Mouse (Mus musculus) kidney, postnatal 0 days (tissue): ENCODE data around the gene Eri3. TPM values are rescaled to one million over a fixed set of nuclear protein-coding genes. Genes with fewer than 3 reads are reported as not detected.
A peak's percentile ranks its signal among the peaks of the same experiment; 100 is the strongest.

ENCODE experiments used
- ATAC-seq: fragments of 200-750 bp; cut with Nextera tagmentation; replicated peaks from 2 replicates; pipeline ENCODE4 v1.8.0; 2017; ENCODE audit warnings: low read depth, moderate number of reproducible peaks, moderate TSS enrichment, moderate library complexity; ENCODE audit not compliant: low FRiP score
- DNase-seq: peaks from one replicate; pipeline ENCODE4 v3.0.0-alpha.2; 2016; ENCODE audit warnings: low spot score
- H3K27ac ChIP-seq: fragments of 300-500 bp; sonication (generic); 2 replicates; pipeline ENCODE4 v1.5.1; 2014; ENCODE audit warnings: mild to moderate bottlenecking
- H3K27me3 ChIP-seq: fragments of 300-500 bp; sonication (generic); 2 replicates; pipeline ENCODE4 v1.6.1; 2014; ENCODE audit warnings: low read length, mixed read lengths; ENCODE audit not compliant: insufficient read depth
- H3K36me3 ChIP-seq: fragments of 300-500 bp; sonication (generic); 2 replicates; pipeline ENCODE4 v1.6.1; 2014; ENCODE audit warnings: low read length, mixed read lengths; ENCODE audit not compliant: insufficient read depth
- H3K4me1 ChIP-seq: fragments of 300-500 bp; sonication (generic); replicated peaks from 2 replicates; pipeline ENCODE4 v1.6.1; 2014; ENCODE audit warnings: antibody characterized with exemption, low read length, mixed read lengths; ENCODE audit not compliant: insufficient read depth
- H3K4me2 ChIP-seq: fragments of 300-500 bp; sonication (generic); 2 replicates; pipeline ENCODE4 v1.6.1; 2014; ENCODE audit warnings: mild to moderate bottlenecking, low read length, moderate library complexity, mixed read lengths
- H3K4me3 ChIP-seq: fragments of 300-500 bp; sonication (generic); replicated peaks from 2 replicates; pipeline ENCODE4 v1.5.1; 2014; ENCODE audit warnings: low read depth, low read length
- H3K9ac ChIP-seq: fragments of 300-500 bp; sonication (generic); 2 replicates; pipeline ENCODE4 v1.6.1; 2014; ENCODE audit warnings: low read depth, low read length
- H3K9me3 ChIP-seq: fragments of 300-500 bp; sonication (generic); replicated peaks from 2 replicates; pipeline ENCODE4 v1.6.1; 2016; ENCODE audit warnings: low read length, inconsistent platforms, mixed read lengths
- CTCF ChIP-seq: IDR thresholded peaks from 2 replicates; pipeline ENCODE4 v1.5.1; 2016; ENCODE audit warnings: antibody characterized with exemption, low read depth, mild to moderate bottlenecking, moderate library complexity
- WGBS: fragments of 180-500 bp; shearing (Covaris S2); extraction: QIAGEN DNeasy Blood & Tissue Kit; methylation state at CpG from one replicate; pipeline ENCODE4 v1.1.7; 2014; 5-methylcytosine and 5-hydroxymethylcytosine counted together
- polyA plus RNA-seq: library from polyadenylated mRNA; unstranded; fragments of >200 nt; fragmentation: Nextera tagmentation; extraction: Ambion mirVana; gene quantifications from 2 replicates; pipeline ENCODE4 v1.2.1, GENCODE M21; 2015

Gene Eri3
- polyA plus RNA-seq, 1 experiment from 2014 or later = 114 TPM

GRCm38 (mm10) chr4:117529843-117530242, 20.3 kb upstream of the Eri3 start:
- WGBS = 81% methylated on average over 4 of the region's 4 CpGs
- ATAC-seq = no peak

GRCm38 (mm10) chr4:117535496-117536200, 14.5 kb upstream of the Eri3 start:
- ATAC-seq (no peak), DNase-seq (no peak)
- 61% methylated on average over 9 of the region's 9 CpGs for WGBS
- no peak overlapping the region for H3K27ac ChIP-seq
- no peak for TF ChIP-seq CTCF
- no peaks in the 10 kb centered on the region for H3K4me1 ChIP-seq
- H3K9ac ChIP-seq = no peak overlapping the region
- no peaks in the 10 kb centered on the region for H3K9me3 ChIP-seq
- H3K36me3 ChIP-seq = no peaks in the 10 kb centered on the region
- H3K4me3 ChIP-seq = no peak overlapping the region
- no peaks in the 10 kb centered on the region for H3K27me3 ChIP-seq
- no peak overlapping the region for H3K4me2 ChIP-seq

More at GRCm38 (mm10) chr4:117529843-117530242, 20.3 kb upstream of the Eri3 start:
- H3K4me2 ChIP-seq = no peak overlapping the region
- H3K4me3 ChIP-seq = no peak overlapping the region
- H3K9me3 ChIP-seq = no peaks in the 10 kb centered on the region
- no peak overlapping the region for H3K27ac ChIP-seq
- no peaks in the 10 kb centered on the region for H3K36me3 ChIP-seq
- no peak overlapping the region for H3K9ac ChIP-seq
- H3K27me3 ChIP-seq = no peaks in the 10 kb centered on the region; the same call in 1 of the 2 replicates
- no peak for TF ChIP-seq CTCF
- no peaks in the 10 kb centered on the region for H3K4me1 ChIP-seq
- no peak for DNase-seq

- no peaks in the 10 kb centered on the region for H3K4me1 ChIP-seq
- no peak for TF ChIP-seq CTCF
- DNase-seq (no peak), ATAC-seq (no peak)
- H3K4me3 ChIP-seq = no peak overlapping the region
- H3K27ac ChIP-seq = no peak overlapping the region
- H3K4me2 ChIP-seq = no peak overlapping the region
- H3K27me3 ChIP-seq = no peaks in the 10 kb centered on the region
- H3K36me3 ChIP-seq = no peaks in the 10 kb centered on the region
- WGBS = 76% methylated on average over 7 of the region's 7 CpGs
- H3K9me3 ChIP-seq = no peaks in the 10 kb centered on the region
- H3K9ac ChIP-seq = no peak overlapping the region
Measured at GRCm38 (mm10) chr4:117537002-117537401, 13.2 kb upstream of the Eri3 start.

- TF ChIP-seq CTCF = no peak
- Histone ChIP-seq H3K4me1 (no peaks in the 10 kb centered on the region), H3K36me3 (no peaks in the 10 kb centered on the region), H3K27me3 (no peaks in the 10 kb centered on the region), H3K4me2 (no peak overlapping the region), H3K9ac (no peak overlapping the region), H3K4me3 (no peak overlapping the region), H3K27ac (no peak overlapping the region), H3K9me3 (no peaks in the 10 kb centered on the region)
- ATAC-seq (peak; percentile 40; the same call in 1 of the 2 replicates), DNase-seq (peak; percentile 57)
- WGBS = 37% methylated on average over 8 of the region's 8 CpGs
Measured at GRCm38 (mm10) chr4:117539329-117539980, 10.7 kb upstream of the Eri3 start.

GRCm38 (mm10) chr4:117540571-117540970, 9.6 kb upstream of the Eri3 start:
- DNase-seq (no peak), ATAC-seq (no peak)
- no peaks in the 10 kb centered on the region for H3K9me3 ChIP-seq
- no peaks in the 10 kb centered on the region for H3K27me3 ChIP-seq
- no peaks in the 10 kb centered on the region for H3K4me1 ChIP-seq
- WGBS = 47% methylated on average over 5 of the region's 5 CpGs
- no peak overlapping the region for H3K4me3 ChIP-seq
- H3K9ac ChIP-seq = no peak overlapping the region
- no peaks in the 10 kb centered on the region for H3K36me3 ChIP-seq
- no peak for TF ChIP-seq CTCF
- H3K27ac ChIP-seq = no peak overlapping the region
- H3K4me2 ChIP-seq = no peak overlapping the region

GRCm38 (mm10) chr4:117545448-117545847, 4.7 kb upstream of the Eri3 start:
- Histone ChIP-seq H3K9me3 (no peaks in the 10 kb centered on the region), H3K4me3 (no peak overlapping the region), H3K27ac (no peak overlapping the region), H3K9ac (no peak overlapping the region), H3K36me3 (no peaks in the 10 kb centered on the region), H3K4me1 (no peaks in the 10 kb centered on the region), H3K4me2 (no peak overlapping the region), H3K27me3 (no peaks in the 10 kb centered on the region)
- WGBS = 91% methylated on average over 3 of the region's 3 CpGs
- no peak for TF ChIP-seq CTCF
- DNase-seq (no peak), ATAC-seq (no peak)
